Mouse (Mus musculus) stomach, postnatal 0 days (tissue): ENCODE measurements around the gene Pnkd. TPM values are rescaled to one million over a fixed set of nuclear protein-coding genes. Genes with fewer than 3 reads are reported as not detected.
"Not testable (repeated sequence)": the region's sequence is repeated elsewhere in the genome, so short reads cannot be mapped to it uniquely, and the experiment has no call there.

Source experiments
- ATAC-seq: fragments of 200-750 bp; cut with Nextera tagmentation; 2 replicates; pipeline ENCODE4 v1.8.0; 2017; ENCODE audit not compliant: low FRiP score, low TSS enrichment
- DNase-seq: peaks from one replicate; pipeline ENCODE4 v3.0.0-alpha.2; 2016; ENCODE audit warnings: low spot score
- H3K27ac ChIP-seq: fragments of 300-500 bp; sonication (generic); replicated peaks from 2 replicates; pipeline ENCODE4 v1.5.1; 2014; ENCODE audit warnings: mild to moderate bottlenecking, control low read depth
- H3K27me3 ChIP-seq: fragments of 300-500 bp; sonication (generic); 2 replicates; pipeline ENCODE4 v1.6.1; 2014; ENCODE audit warnings: low read length; ENCODE audit not compliant: control insufficient read depth, insufficient read depth
- H3K36me3 ChIP-seq: fragments of 300-500 bp; sonication (generic); 2 replicates; pipeline ENCODE4 v1.6.1; 2014; ENCODE audit warnings: low read length, mixed read lengths; ENCODE audit not compliant: control insufficient read depth, insufficient read depth
- H3K4me1 ChIP-seq: fragments of 300-500 bp; sonication (generic); replicated peaks from 2 replicates; pipeline ENCODE4 v1.6.1; 2014; ENCODE audit warnings: antibody characterized with exemption; ENCODE audit not compliant: control insufficient read depth, insufficient read depth
- H3K4me2 ChIP-seq: fragments of 300-500 bp; sonication (generic); replicated peaks from 2 replicates; pipeline ENCODE4 v1.6.1; 2014; ENCODE audit warnings: low read depth, mild to moderate bottlenecking, control low read depth, moderate library complexity
- H3K4me3 ChIP-seq: fragments of 300-500 bp; sonication (generic); 2 replicates; pipeline ENCODE4 v1.5.1; 2014; ENCODE audit warnings: low read depth, low read length, control low read depth
- H3K9ac ChIP-seq: fragments of 300-500 bp; sonication (generic); 2 replicates; pipeline ENCODE4 v1.6.1; 2014; ENCODE audit warnings: mild to moderate bottlenecking, low read length, control low read depth, mixed read lengths
- H3K9me3 ChIP-seq: fragments of 300-500 bp; sonication (generic); 2 replicates; pipeline ENCODE4 v1.6.1; 2016; ENCODE audit warnings: low read length; ENCODE audit not compliant: control insufficient read depth
- CTCF ChIP-seq: IDR thresholded peaks from 2 replicates; pipeline ENCODE4 v1.5.1; 2016; ENCODE audit warnings: antibody characterized with exemption, low read depth, mild to moderate bottlenecking, moderate library complexity
- EP300 ChIP-seq: optimal IDR thresholded peaks from 2 replicates; pipeline ENCODE3; 2016; ENCODE audit warnings: antibody characterized with exemption
- WGBS: fragments of 180-500 bp; shearing (Covaris S2); extraction: QIAGEN DNeasy Blood & Tissue Kit; methylation state at CpG from one replicate; pipeline ENCODE4 v1.1.7; 2014; 5-methylcytosine and 5-hydroxymethylcytosine counted together
- polyA plus RNA-seq: library from polyadenylated mRNA; unstranded; fragments of >200 nt; fragmentation: Nextera tagmentation; extraction: Ambion mirVana; gene quantifications from 2 replicates; pipeline ENCODE4 v1.2.1, GENCODE M21; 2015

The Pnkd gene
- polyA plus RNA-seq, 1 experiment from 2014 or later: 84.8 TPM

DNA sequence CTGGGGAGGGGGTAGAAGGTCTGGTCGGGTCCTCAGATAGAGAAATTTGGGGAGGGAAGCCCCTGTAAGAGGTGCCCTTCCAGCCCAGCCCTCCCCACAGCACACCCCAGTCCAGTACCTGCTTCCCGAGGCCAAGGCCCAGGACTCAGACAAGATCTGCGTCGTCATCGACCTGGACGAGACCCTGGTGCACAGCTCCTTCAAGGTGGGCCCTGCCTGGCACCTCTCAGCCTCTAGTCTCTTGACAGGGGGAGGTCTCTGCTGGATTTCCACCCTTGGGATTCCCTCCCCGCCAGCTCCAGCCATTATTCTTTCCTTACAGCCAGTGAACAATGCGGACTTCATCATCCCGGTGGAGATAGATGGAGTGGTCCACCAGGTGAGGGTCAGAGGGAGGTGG, 109.0 kb downstream of the Pnkd start:
- ATAC-seq: no peak
- Histone ChIP-seq H3K27me3 (no peaks in the 10 kb centered on the region), H3K4me1 (peaks cover 3% of the 10 kb centered on the region), H3K27ac (no peak overlapping the region), H3K9ac (no peak overlapping the region), H3K9me3 (no peaks in the 10 kb centered on the region), H3K4me2 (0 out of 2 replicates have a peak overlapping the region, but pooled peaks have one; percentile 96), H3K4me3 (no peak overlapping the region), H3K36me3 (peaks cover 11% of the 10 kb centered on the region)
- TF ChIP-seq CTCF (no peak), EP300 (no peak)
- WGBS: 78% methylated on average over 9 of the region's 9 CpGs
- DNase-seq: no peak

DNA sequence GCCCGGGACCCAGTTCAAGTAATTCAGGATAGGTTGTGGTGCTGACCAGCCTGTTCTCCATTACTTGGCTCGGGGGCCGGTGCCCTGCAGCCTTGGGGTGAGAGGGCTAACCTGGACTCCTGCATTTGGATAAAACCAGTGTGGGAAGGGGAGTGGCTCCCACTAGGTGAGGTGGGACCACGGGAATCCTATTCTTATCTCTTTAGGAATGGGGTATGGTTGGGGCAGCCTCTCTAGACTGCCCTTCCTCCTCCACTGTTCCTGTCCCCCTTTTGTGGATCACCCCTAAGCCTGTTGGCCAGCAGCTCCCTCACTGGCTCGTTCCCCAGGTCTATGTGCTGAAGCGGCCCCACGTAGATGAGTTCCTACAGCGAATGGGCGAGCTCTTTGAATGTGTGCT, 109.6 kb downstream of the Pnkd start:
- Histone ChIP-seq H3K27ac (no peak overlapping the region), H3K27me3 (no peaks in the 10 kb centered on the region), H3K9me3 (no peaks in the 10 kb centered on the region), H3K4me1 (peaks cover 3% of the 10 kb centered on the region), H3K9ac (no peak overlapping the region), H3K36me3 (peaks cover 11% of the 10 kb centered on the region), H3K4me3 (no peak overlapping the region), H3K4me2 (no peak overlapping the region)
- WGBS: 88% methylated on average over 9 of the region's 9 CpGs
- DNase-seq (no peak), ATAC-seq (no peak)
- TF ChIP-seq CTCF: no peak
- TF ChIP-seq EP300: no peak

DNA sequence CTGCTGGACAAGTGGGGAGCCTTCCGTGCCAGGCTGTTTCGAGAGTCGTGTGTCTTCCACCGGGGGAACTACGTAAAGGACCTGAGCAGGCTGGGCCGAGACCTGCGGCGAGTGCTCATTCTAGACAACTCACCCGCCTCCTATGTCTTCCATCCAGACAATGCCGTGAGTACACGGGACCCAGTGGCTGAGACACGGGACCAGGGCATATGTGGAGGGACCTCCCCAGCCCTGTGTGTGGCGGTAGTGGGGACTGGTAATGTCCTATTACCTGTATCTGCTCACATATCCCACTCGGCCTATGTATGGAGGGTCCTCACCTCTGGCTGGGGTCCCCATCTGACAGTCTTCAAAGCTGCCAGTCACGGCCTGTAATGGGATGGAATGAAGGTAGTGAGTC, 110.1 kb downstream of the Pnkd start:
- TF ChIP-seq EP300 (no peak), CTCF (no peak)
- DNase-seq (no peak), ATAC-seq (no peak)
- Histone ChIP-seq H3K36me3 (peaks cover 11% of the 10 kb centered on the region), H3K27me3 (no peaks in the 10 kb centered on the region), H3K4me1 (peaks cover 3% of the 10 kb centered on the region), H3K9me3 (no peaks in the 10 kb centered on the region), H3K4me2 (no peak overlapping the region), H3K4me3 (no peak overlapping the region), H3K27ac (no peak overlapping the region), H3K9ac (no peak overlapping the region)
- WGBS: 89% methylated on average over 15 of the region's 15 CpGs

DNA sequence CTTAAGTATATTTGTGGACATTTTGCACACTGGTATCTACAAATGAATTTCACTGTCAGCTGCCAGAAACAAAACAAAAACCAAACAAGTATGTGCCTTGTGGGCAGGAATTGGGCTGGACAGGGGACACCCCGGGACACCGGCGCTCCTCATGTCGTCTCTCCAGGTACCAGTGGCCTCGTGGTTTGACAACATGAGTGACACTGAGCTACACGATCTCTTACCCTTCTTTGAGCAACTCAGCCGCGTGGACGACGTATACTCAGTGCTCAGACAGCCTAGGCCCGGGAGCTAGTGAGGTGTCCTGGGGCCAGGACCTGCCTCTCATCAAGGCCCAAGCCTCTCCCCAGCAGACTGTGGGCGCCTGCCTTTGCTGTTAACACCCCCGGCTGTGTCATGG, 110.6 kb downstream of the Pnkd start:
- no peak overlapping the region for H3K27ac ChIP-seq
- H3K9ac ChIP-seq: no peak overlapping the region
- H3K4me1 ChIP-seq: peaks cover under 1% of the 10 kb centered on the region
- H3K36me3 ChIP-seq: peaks cover 11% of the 10 kb centered on the region
- DNase-seq (no peak), ATAC-seq (no peak)
- H3K4me2 ChIP-seq: no peak overlapping the region
- WGBS: 77% methylated on average over 11 of the region's 13 CpGs
- H3K27me3 ChIP-seq: no peaks in the 10 kb centered on the region
- no peak overlapping the region for H3K4me3 ChIP-seq
- no peak for TF ChIP-seq CTCF
- no peak for TF ChIP-seq EP300
- H3K9me3 ChIP-seq: no peaks in the 10 kb centered on the region

DNA sequence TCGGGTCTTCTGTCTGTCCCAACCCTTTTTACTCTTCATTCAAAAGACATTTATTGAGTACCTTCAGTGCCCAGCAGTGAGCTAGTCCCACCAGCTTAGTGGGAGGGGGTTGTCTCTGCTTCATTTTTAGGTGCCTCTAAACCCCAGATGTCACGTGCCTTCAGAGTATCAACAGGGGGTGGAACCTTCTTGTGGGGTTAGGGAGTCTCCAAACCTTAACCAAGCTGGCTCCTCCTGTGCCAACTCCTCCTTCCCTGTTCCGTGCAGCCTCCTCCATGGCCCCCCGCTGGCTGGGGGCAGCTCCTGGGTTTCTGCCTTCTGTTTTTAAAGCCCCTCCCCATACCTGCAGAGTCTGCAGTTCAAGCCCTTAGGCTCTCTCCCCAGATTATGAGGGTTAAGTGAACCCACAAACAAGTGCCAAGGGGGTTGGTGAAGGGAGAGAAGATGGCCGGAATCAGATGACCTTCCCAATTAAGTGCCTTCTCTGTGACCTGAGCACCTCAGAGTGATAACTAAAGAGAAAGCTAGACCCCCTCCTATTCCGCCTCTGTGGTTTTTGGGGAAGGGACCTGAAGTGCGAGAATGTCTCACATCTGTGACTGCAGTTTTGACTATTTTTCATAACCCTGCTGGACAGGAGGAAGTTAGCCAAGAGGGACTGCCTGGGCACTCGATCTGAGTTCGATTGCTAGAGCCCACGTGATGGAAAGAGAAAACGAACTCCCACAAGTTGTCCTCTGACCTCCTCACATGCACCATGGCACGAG, 111.9 kb downstream of the Pnkd start:
- H3K27me3 ChIP-seq, H3K4me1 ChIP-seq: not testable (repeated sequence)
- WGBS: 3% methylated on average over 12 of the region's 12 CpGs

DNA sequence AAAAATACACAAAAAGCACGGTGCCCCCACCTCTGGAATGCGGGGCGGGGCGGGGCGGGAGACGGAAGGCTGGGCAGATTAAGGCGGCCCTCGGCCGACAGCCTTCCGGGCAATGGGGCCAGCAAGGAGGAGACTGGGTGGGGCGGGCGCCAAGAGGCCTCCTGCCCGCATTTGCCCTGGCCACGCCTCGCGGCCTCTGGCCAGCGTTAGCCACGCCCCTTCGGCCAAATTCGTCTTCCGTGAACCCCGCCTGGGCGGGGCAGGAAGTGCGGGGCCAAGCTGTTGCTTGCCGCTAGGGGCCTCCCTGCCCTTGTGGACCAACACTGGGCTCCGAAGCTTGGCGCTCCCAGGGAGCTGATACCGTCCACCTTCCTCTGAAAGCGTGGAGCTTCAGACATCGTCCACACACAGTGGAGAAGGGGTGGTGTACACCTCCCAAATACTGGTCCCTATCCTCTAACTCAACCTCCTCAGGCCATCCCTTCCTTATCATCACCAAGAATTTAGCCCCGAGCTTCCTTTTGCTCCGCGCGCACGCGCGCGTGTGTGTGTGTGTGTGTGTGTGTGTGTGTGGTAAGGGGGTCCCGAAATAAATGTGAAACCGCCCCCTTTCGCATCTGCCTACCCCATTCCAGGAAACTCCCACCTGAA, 112.7 kb downstream of the Pnkd start:
- peak overlapping the region; percentile 59 for H3K9ac ChIP-seq
- no peaks in the 10 kb centered on the region; the same call in 1 of the 2 replicates for H3K4me1 ChIP-seq
- peak; percentile 100 for DNase-seq
- H3K4me3 ChIP-seq: peak overlapping the region; percentile 36
- no peaks in the 10 kb centered on the region for H3K27me3 ChIP-seq
- TF ChIP-seq EP300 (peak; percentile 61), CTCF (peak; percentile 91)
- peak overlapping the region; percentile 75 for H3K4me2 ChIP-seq
- H3K9me3 ChIP-seq: no peaks in the 10 kb centered on the region
- peak overlapping the region; percentile 89 for H3K27ac ChIP-seq
- under 1% methylated on average over 41 of the region's 41 CpGs for WGBS
- ATAC-seq: peak; percentile 94
- peaks cover 11% of the 10 kb centered on the region for H3K36me3 ChIP-seq

More for the DNA sequence above, 111.9 kb downstream of the Pnkd start:
- H3K27ac ChIP-seq: peak overlapping the region; percentile 89
- H3K4me2 ChIP-seq: 0 out of 2 replicates have a peak overlapping the region, but pooled peaks have one; percentile 32
- not testable (repeated sequence) for DNase-seq, H3K4me3 ChIP-seq, H3K9ac ChIP-seq, ATAC-seq, H3K9me3 ChIP-seq
- H3K36me3 ChIP-seq: peaks cover 11% of the 10 kb centered on the region
